Mouse (Mus musculus): ENCODE results near the gene Rabl3. TPM values are rescaled to one million over a fixed set of nuclear protein-coding genes. Genes with fewer than 3 reads are reported as not detected.
A peak's percentile ranks its signal among the peaks of the same experiment; 100 is the strongest.

The Rabl3 gene
- polyA plus RNA-seq, 1 experiment from 2014 or later, result 26.3 TPM

GRCm38 (mm10) chr16:37526688-37527223, 12.9 kb upstream of the Rabl3 start:
- peak; percentile 61; the same call in 1 of the 2 replicates for ATAC-seq (ENCODE audit: insufficient number of reproducible peaks, insufficient read depth, low FRiP score, low read depth)
- H3K4me3 ChIP-seq (ENCODE audit: control insufficient read depth in 1 of 2, insufficient read depth in 1 of 2, low read depth in 1 of 2, low read length in 2 of 2), result no peak overlapping the region
- H3K9me3 ChIP-seq (ENCODE audit: control insufficient read depth, low read length), result no peaks in the 10 kb centered on the region
- H3K4me2 ChIP-seq (ENCODE audit: low read length), result peak overlapping the region; percentile 37
- H3K27me3 ChIP-seq (ENCODE audit: control insufficient read depth, insufficient read depth, low read length), result no peaks in the 10 kb centered on the region
- 56% methylated on average over 3 of the region's 3 CpGs for WGBS
- peaks cover 3 to 25% of the 10 kb centered on the region in 2 experiments for H3K4me1 ChIP-seq (ENCODE audit: control insufficient read depth in 2 of 2, insufficient read depth in 2 of 2, low read length in 2 of 2)
- peaks cover 28% of the 10 kb centered on the region for H3K36me3 ChIP-seq (ENCODE audit: control insufficient read depth, insufficient read depth, low read length)
- H3K27ac ChIP-seq (replicated peaks in 1 of 2; ENCODE audit: control insufficient read depth in 1 of 2, insufficient read depth in 1 of 2, low read depth in 2 of 2, low read length in 2 of 2), result peak overlapping the region; percentile 72 to 75
- no peak overlapping the region for H3K9ac ChIP-seq (ENCODE audit: low read length)

GRCm38 (mm10) chr16:37530170-37530569, 9.5 kb upstream of the Rabl3 start:
- ATAC-seq (ENCODE audit: insufficient number of reproducible peaks, insufficient read depth, low FRiP score, low read depth), result no peak
- Histone ChIP-seq H3K27ac (replicated peaks in 1 of 2; ENCODE audit: control insufficient read depth in 1 of 2, insufficient read depth in 1 of 2, low read depth in 2 of 2, low read length in 2 of 2) (no peak overlapping the region), H3K4me3 (ENCODE audit: control insufficient read depth in 1 of 2, insufficient read depth in 1 of 2, low read depth in 1 of 2, low read length in 2 of 2) (no peak overlapping the region), H3K4me1 (ENCODE audit: control insufficient read depth in 2 of 2, insufficient read depth in 2 of 2, low read length in 2 of 2) (peaks cover 5 to 41% of the 10 kb centered on the region in 2 experiments), H3K9ac (ENCODE audit: low read length) (no peak overlapping the region), H3K4me2 (ENCODE audit: low read length) (no peak overlapping the region), H3K36me3 (ENCODE audit: control insufficient read depth, insufficient read depth, low read length) (peaks cover 28% of the 10 kb centered on the region), H3K27me3 (ENCODE audit: control insufficient read depth, insufficient read depth, low read length) (no peaks in the 10 kb centered on the region), H3K9me3 (ENCODE audit: control insufficient read depth, low read length) (no peaks in the 10 kb centered on the region)
- 90% methylated on average over 6 of the region's 6 CpGs for WGBS

GRCm38 (mm10) chr16:37532046-37532445, 7.6 kb upstream of the Rabl3 start:
- Histone ChIP-seq H3K4me1 (ENCODE audit: control insufficient read depth in 2 of 2, insufficient read depth in 2 of 2, low read length in 2 of 2) (peaks cover 2 to 24% of the 10 kb centered on the region in 2 experiments; a peak in 2 of 4 replicates), H3K27ac (replicated peaks in 1 of 2; ENCODE audit: control insufficient read depth in 1 of 2, insufficient read depth in 1 of 2, low read depth in 2 of 2, low read length in 2 of 2) (no peak overlapping the region), H3K9ac (ENCODE audit: low read length) (no peak overlapping the region), H3K9me3 (ENCODE audit: control insufficient read depth, low read length) (no peaks in the 10 kb centered on the region), H3K4me3 (ENCODE audit: control insufficient read depth in 1 of 2, insufficient read depth in 1 of 2, low read depth in 1 of 2, low read length in 2 of 2) (no peak overlapping the region), H3K4me2 (ENCODE audit: low read length) (no peak overlapping the region), H3K36me3 (ENCODE audit: control insufficient read depth, insufficient read depth, low read length) (peaks cover 37% of the 10 kb centered on the region), H3K27me3 (ENCODE audit: control insufficient read depth, insufficient read depth, low read length) (no peaks in the 10 kb centered on the region)
- ATAC-seq (ENCODE audit: insufficient number of reproducible peaks, insufficient read depth, low FRiP score, low read depth), result no peak
- WGBS, result 84% methylated on average over 1 of the region's 1 CpGs

- H3K27me3 ChIP-seq (ENCODE audit: control insufficient read depth, insufficient read depth, low read length), result no peaks in the 10 kb centered on the region
- H3K27ac ChIP-seq (replicated peaks in 1 of 2; ENCODE audit: control insufficient read depth in 1 of 2, insufficient read depth in 1 of 2, low read depth in 2 of 2, low read length in 2 of 2), result no peak overlapping the region
- peaks cover 2 to 25% of the 10 kb centered on the region in 2 experiments; a peak in 2 of 4 replicates for H3K4me1 ChIP-seq (ENCODE audit: control insufficient read depth in 2 of 2, insufficient read depth in 2 of 2, low read length in 2 of 2)
- H3K9me3 ChIP-seq (ENCODE audit: control insufficient read depth, low read length), result no peaks in the 10 kb centered on the region
- no peak overlapping the region for H3K4me3 ChIP-seq (ENCODE audit: control insufficient read depth in 1 of 2, insufficient read depth in 1 of 2, low read depth in 1 of 2, low read length in 2 of 2)
- 74% methylated on average over 8 of the region's 8 CpGs for WGBS
- ATAC-seq (ENCODE audit: insufficient number of reproducible peaks, insufficient read depth, low FRiP score, low read depth), result no peak
- no peak overlapping the region for H3K4me2 ChIP-seq (ENCODE audit: low read length)
- no peak overlapping the region for H3K9ac ChIP-seq (ENCODE audit: low read length)
- H3K36me3 ChIP-seq (ENCODE audit: control insufficient read depth, insufficient read depth, low read length), result peaks cover 37% of the 10 kb centered on the region
Observed at GRCm38 (mm10) chr16:37533369-37534068, 6.2 kb upstream of the Rabl3 start.

- Histone ChIP-seq H3K4me3 (ENCODE audit: control insufficient read depth in 1 of 2, insufficient read depth in 1 of 2, low read depth in 1 of 2, low read length in 2 of 2) (peak overlapping the region; percentile 82), H3K9me3 (ENCODE audit: control insufficient read depth, low read length) (no peaks in the 10 kb centered on the region), H3K36me3 (ENCODE audit: control insufficient read depth, insufficient read depth, low read length) (peaks cover 40% of the 10 kb centered on the region), H3K27ac (replicated peaks in 1 of 2; ENCODE audit: control insufficient read depth in 1 of 2, insufficient read depth in 1 of 2, low read depth in 2 of 2, low read length in 2 of 2) (peak overlapping the region; percentile 69 to 89), H3K27me3 (ENCODE audit: control insufficient read depth, insufficient read depth, low read length) (no peaks in the 10 kb centered on the region), H3K4me1 (ENCODE audit: control insufficient read depth in 2 of 2, insufficient read depth in 2 of 2, low read length in 2 of 2) (peaks cover 5 to 23% of the 10 kb centered on the region in 2 experiments), H3K4me2 (ENCODE audit: low read length) (peak overlapping the region; percentile 75), H3K9ac (ENCODE audit: low read length) (peak overlapping the region; percentile 90)
- under 1% methylated on average over 22 of the region's 22 CpGs for WGBS
- ATAC-seq (ENCODE audit: insufficient number of reproducible peaks, insufficient read depth, low FRiP score, low read depth), result peak; percentile 8; the same call in 1 of the 2 replicates
Observed at GRCm38 (mm10) chr16:37539240-37539610, 460 bp upstream of the Rabl3 start.

GRCm38 (mm10) chr16:37540776-37541175, 1.1 kb downstream of the Rabl3 start:
- Histone ChIP-seq H3K4me1 (ENCODE audit: control insufficient read depth in 2 of 2, insufficient read depth in 2 of 2, low read length in 2 of 2) (peaks cover 5 to 22% of the 10 kb centered on the region in 2 experiments), H3K9ac (ENCODE audit: low read length) (peak overlapping the region; percentile 90; the same call in 1 of the 2 replicates), H3K27ac (replicated peaks in 1 of 2; ENCODE audit: control insufficient read depth in 1 of 2, insufficient read depth in 1 of 2, low read depth in 2 of 2, low read length in 2 of 2) (peak overlapping the region in 1 of 2 experiments; percentile 89; a peak in 3 of 4 replicates), H3K4me2 (ENCODE audit: low read length) (peak overlapping the region; percentile 72), H3K36me3 (ENCODE audit: control insufficient read depth, insufficient read depth, low read length) (peaks cover 36% of the 10 kb centered on the region), H3K9me3 (ENCODE audit: control insufficient read depth, low read length) (no peaks in the 10 kb centered on the region), H3K27me3 (ENCODE audit: control insufficient read depth, insufficient read depth, low read length) (no peaks in the 10 kb centered on the region), H3K4me3 (ENCODE audit: control insufficient read depth in 1 of 2, insufficient read depth in 1 of 2, low read depth in 1 of 2, low read length in 2 of 2) (peak overlapping the region in 1 of 2 experiments; percentile 82; a peak in 2 of 4 replicates)
- 54% methylated on average over 6 of the region's 6 CpGs for WGBS
- ATAC-seq (ENCODE audit: insufficient number of reproducible peaks, insufficient read depth, low FRiP score, low read depth), result no peak

GRCm38 (mm10) chr16:37546312-37546711, 6.6 kb downstream of the Rabl3 start:
- WGBS, result 80% methylated on average over 5 of the region's 5 CpGs
- H3K9me3 ChIP-seq (ENCODE audit: control insufficient read depth, low read length), result no peaks in the 10 kb centered on the region
- no peak overlapping the region for H3K27ac ChIP-seq (replicated peaks in 1 of 2; ENCODE audit: control insufficient read depth in 1 of 2, insufficient read depth in 1 of 2, low read depth in 2 of 2, low read length in 2 of 2)
- no peak overlapping the region for H3K4me2 ChIP-seq (ENCODE audit: low read length)
- H3K9ac ChIP-seq (ENCODE audit: low read length), result no peak overlapping the region
- H3K27me3 ChIP-seq (ENCODE audit: control insufficient read depth, insufficient read depth, low read length), result no peaks in the 10 kb centered on the region
- no peak for ATAC-seq (ENCODE audit: insufficient number of reproducible peaks, insufficient read depth, low FRiP score, low read depth)
- H3K4me3 ChIP-seq (ENCODE audit: control insufficient read depth in 1 of 2, insufficient read depth in 1 of 2, low read depth in 1 of 2, low read length in 2 of 2), result no peak overlapping the region
- peaks cover 4 to 19% of the 10 kb centered on the region in 2 experiments; a peak in 3 of 4 replicates for H3K4me1 ChIP-seq (ENCODE audit: control insufficient read depth in 2 of 2, insufficient read depth in 2 of 2, low read length in 2 of 2)
- peaks cover 36% of the 10 kb centered on the region for H3K36me3 ChIP-seq (ENCODE audit: control insufficient read depth, insufficient read depth, low read length)

Data from heart, embryonic 14.5 days (tissue).